Mouse (Mus musculus) spleen, adult 2 months (tissue): ENCODE measurements around the gene Car5a. TPM values are rescaled to one million over a fixed set of nuclear protein-coding genes. Genes with fewer than 3 reads are reported as not detected.
A peak's percentile ranks its signal among the peaks of the same experiment; 100 is the strongest.

Source experiments
- DNase-seq, 2 experiments: peaks; one replicate each; pipeline versions ENCODE4 v3.0.0 to v3.0.0-alpha.2; 2012 to 2021; ENCODE audit warnings: low spot score in 2 of 2, low read depth in 1 of 2
- H3K27ac ChIP-seq: fragments of 200-500 bp; 2 replicates; pipeline ENCODE4 v1.5.1; 2012; ENCODE audit warnings: low read length, inconsistent platforms; ENCODE audit not compliant: insufficient read depth
- H3K27me3 ChIP-seq: fragments of 200-500 bp; 2 replicates; pipeline ENCODE4 v1.6.1; 2012; ENCODE audit warnings: mild to moderate bottlenecking, moderate library complexity, low read length, inconsistent platforms; ENCODE audit not compliant: control insufficient read depth, insufficient read depth
- H3K36me3 ChIP-seq: fragments of 200-500 bp; 2 replicates; pipeline ENCODE4 v1.6.1; 2012; ENCODE audit warnings: mild to moderate bottlenecking, low read length, inconsistent platforms; ENCODE audit not compliant: control insufficient read depth, insufficient read depth
- H3K4me1 ChIP-seq: fragments of 200-500 bp; 2 replicates; pipeline ENCODE4 v1.6.1; 2011; ENCODE audit warnings: inconsistent platforms; ENCODE audit not compliant: control insufficient read depth, insufficient read depth, insufficient read length
- H3K4me3 ChIP-seq: fragments of 200-500 bp; 2 replicates; pipeline ENCODE4 v1.5.1; 2011; ENCODE audit warnings: mild to moderate bottlenecking, inconsistent platforms; ENCODE audit not compliant: insufficient read depth, insufficient read length; ENCODE audit errors: extremely low read depth
- CTCF ChIP-seq: fragments of 200-500 bp; IDR thresholded peaks from 2 replicates; pipeline ENCODE4 v1.5.1; 2011; ENCODE audit warnings: mild to moderate bottlenecking, inconsistent platforms; ENCODE audit not compliant: insufficient read depth, insufficient read length, insufficient replicate concordance; ENCODE audit errors: extremely low read depth
- POLR2A ChIP-seq: fragments of 200-500 bp; IDR thresholded peaks from 2 replicates; pipeline ENCODE4 v1.6.1; 2011; ENCODE audit warnings: low read depth, low read length, inconsistent platforms
- WGBS: fragments of 180-500 bp; shearing (Covaris S2); methylation state at CpG from one replicate; pipeline ENCODE4 v1.1.7; 2018; 5-methylcytosine and 5-hydroxymethylcytosine counted together
- polyA plus RNA-seq: library from polyadenylated mRNA; depleted of rRNA; stranded (reverse); fragments of >200 nt; gene quantifications from 2 replicates; pipeline ENCODE4 v1.2.3, GENCODE M21; 2012

Car5a gene
- polyA plus RNA-seq, 1 experiment = 0.08 TPM

DNA sequence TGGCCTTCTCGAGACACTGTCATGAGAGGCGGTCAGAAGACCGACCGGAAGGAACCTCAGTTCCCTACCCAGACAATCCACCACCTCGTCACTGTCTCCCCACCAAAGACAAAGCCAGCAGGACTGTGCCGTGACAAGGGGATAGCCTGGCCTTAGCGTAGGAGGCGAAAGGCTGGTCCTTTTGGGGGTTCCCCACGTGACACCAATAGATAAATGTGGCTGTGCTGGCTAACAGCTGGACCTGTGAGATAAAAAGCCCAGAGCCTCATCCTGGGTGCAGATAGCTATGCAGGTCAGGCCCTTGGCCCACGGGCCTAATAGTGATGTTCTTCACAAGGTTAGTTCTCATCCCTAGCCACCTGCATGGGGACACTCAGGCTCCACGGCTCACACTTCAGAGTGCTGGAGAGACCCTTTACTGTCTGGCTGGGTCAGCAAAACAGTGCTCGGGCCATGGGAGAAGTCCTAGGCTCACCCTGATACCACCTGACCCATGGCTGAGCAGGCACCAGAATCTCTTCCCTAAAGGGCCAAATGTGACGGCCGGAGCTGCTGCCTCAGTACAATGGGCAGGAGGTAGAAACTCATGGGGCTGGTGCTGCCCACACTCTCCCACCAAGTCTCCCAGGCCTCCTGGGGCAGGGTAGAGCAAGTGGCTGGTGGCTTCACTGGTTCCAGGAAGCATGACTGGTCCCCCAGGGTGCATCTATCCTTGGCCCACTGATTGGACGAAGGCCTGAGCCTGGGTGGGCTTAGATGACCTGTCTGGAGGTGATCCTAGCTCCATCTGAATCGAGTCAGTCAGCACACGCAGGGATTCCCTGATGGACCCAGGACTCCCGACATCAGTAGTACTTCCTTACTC, 45.3 kb downstream of the Car5a start:
- H3K36me3 ChIP-seq = no peaks in the 10 kb centered on the region

DNA sequence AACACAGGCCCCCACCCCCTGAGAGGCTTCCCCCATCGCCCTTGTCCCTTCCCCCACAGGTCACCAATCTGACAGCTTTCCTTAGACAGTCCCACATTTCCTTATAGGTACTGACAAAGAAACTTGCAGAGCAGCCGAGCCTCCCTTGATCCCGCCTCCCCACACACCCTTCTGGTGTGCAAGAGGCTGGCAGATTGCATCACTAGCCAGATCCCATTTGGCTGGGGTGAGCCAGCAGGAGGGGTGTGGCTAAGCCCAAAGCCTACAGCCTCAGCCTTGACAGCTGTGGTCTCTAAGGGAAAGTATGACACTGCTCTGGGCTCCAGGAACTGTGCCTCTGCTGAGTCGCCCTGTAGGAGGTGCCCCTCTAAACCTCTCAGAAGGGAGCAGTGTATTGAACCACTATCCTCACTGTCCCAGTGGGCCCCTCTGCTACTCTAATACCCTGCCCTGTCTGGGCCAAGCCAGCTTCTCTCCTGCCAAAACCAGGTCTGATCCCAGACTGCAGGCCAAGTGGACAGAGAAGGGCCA, 46.2 kb downstream of the Car5a start:
- DNase-seq = no peak
- no peaks in the 10 kb centered on the region for H3K36me3 ChIP-seq
- no peak overlapping the region for H3K4me3 ChIP-seq
- no peaks in the 10 kb centered on the region for H3K4me1 ChIP-seq
- peak overlapping the region; percentile 69; the same call in 1 of the 2 replicates for H3K27ac ChIP-seq
- TF ChIP-seq CTCF (no peak), POLR2A (no peak)
- no peaks in the 10 kb centered on the region for H3K27me3 ChIP-seq
- WGBS = 45% methylated on average over 4 of the region's 4 CpGs

More for the DNA sequence above, 45.3 kb downstream of the Car5a start:
- no peak for DNase-seq
- Histone ChIP-seq H3K4me1 (no peaks in the 10 kb centered on the region), H3K27ac (peak overlapping the region; percentile 69; the same call in 1 of the 2 replicates), H3K27me3 (no peaks in the 10 kb centered on the region), H3K4me3 (no peak overlapping the region)
- TF ChIP-seq POLR2A = no peak
- no peak for TF ChIP-seq CTCF
- 83% methylated on average over 18 of the region's 18 CpGs for WGBS

DNA sequence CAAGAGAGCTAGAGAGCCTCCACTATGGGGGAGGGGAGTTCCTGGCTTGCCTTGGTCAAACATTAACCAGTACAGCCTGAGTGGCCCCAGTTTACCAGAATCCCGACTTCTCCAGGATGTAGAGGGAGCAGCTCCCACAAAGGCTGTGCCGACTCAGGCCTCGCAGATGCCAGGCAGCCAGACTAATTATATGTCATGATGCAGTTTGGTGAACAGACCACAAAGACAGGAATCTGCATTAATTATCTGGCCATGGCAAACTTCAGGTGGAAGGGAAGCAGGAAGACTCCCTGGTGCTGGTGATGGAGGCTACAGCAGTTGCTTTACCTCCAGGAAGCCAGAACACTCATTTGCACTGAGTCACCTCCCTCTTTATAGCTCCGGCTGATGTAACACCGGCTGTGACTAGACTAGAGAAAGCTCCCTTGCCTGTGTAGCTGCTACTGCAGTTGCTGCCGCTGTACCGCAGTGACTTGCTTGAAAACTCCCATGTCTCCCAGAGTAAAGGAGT, 46.8 kb downstream of the Car5a start:
- TF ChIP-seq CTCF (no peak), POLR2A (no peak)
- Histone ChIP-seq H3K27ac (no peak overlapping the region; the same call in 1 of the 2 replicates), H3K36me3 (0 out of 2 replicates have a peak, but pooled peaks cover 1% of the 10 kb centered on the region), H3K4me3 (no peak overlapping the region), H3K27me3 (no peaks in the 10 kb centered on the region), H3K4me1 (no peaks in the 10 kb centered on the region)
- no peak for DNase-seq
- 57% methylated on average over 7 of the region's 7 CpGs for WGBS

DNA sequence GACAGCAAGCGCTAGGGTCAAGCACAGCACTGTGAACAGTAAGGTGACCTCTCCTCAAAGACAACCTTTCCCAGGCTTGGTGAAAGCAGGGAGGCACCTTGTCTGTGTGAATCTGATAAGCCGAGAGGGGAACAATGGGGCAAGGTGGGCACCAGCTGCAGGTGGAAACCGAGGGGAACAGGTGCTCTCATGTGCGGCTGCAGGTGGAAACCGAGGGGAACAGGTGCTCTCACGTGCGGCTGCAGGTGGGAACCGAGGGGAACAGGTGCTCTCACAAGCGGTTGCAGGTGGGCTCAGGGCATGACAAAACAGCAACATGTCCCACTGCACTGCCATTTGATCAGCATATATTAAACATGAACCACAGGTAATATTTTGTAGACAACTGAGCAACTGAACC, 47.5 kb downstream of the Car5a start:
- no peaks in the 10 kb centered on the region for H3K4me1 ChIP-seq

DNA sequence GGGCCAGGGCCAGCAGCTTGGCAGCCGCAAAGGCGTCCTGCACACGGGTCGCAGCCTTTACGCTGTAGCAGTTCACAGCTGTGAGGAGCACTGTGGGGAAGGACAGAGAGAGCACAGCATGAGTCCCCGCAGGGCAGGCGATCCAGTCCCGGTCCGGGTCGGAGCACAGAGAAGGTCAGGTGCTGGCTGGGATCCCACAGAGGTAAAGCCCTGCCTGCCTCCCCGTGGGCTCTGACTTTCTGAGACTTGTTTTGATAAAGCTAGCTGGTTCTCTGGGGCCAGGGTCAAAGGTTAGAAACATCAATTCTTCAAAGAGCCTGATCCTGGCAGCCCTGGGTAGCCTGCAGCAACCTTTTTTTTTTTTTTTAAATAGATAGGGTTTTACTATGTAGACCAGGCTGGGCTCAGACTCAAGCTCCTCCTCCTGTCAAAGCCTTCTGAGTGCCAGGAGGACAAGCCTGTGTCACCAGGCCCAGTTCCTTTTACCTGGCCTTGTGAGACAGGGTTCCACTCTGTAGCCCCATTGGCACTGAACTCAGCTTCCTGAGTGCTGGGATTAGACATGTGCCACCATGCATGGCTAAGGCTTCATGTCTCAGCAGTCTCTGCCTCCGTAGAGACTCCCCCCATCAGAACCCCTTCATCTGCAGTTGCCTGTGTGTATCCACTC, 48.1 kb downstream of the Car5a start:
- WGBS = 97% methylated on average over 12 of the region's 12 CpGs
- no peak for DNase-seq
- no peaks in the 10 kb centered on the region for H3K27me3 ChIP-seq
- no peaks in the 10 kb centered on the region for H3K4me1 ChIP-seq
- no peak overlapping the region for H3K4me3 ChIP-seq
- H3K27ac ChIP-seq = no peak overlapping the region
- H3K36me3 ChIP-seq = peaks cover 1% of the 10 kb centered on the region; the same call in 1 of the 2 replicates
- TF ChIP-seq POLR2A = no peak
- TF ChIP-seq CTCF = no peak

More for the DNA sequence above, 47.5 kb downstream of the Car5a start:
- no peak for DNase-seq
- no peak for TF ChIP-seq POLR2A
- no peak for TF ChIP-seq CTCF
- H3K27ac ChIP-seq = no peak overlapping the region
- H3K27me3 ChIP-seq = no peaks in the 10 kb centered on the region
- 86% methylated on average over 9 of the region's 9 CpGs for WGBS
- no peak overlapping the region for H3K4me3 ChIP-seq
- H3K36me3 ChIP-seq = peaks cover 1% of the 10 kb centered on the region; the same call in 1 of the 2 replicates

DNA sequence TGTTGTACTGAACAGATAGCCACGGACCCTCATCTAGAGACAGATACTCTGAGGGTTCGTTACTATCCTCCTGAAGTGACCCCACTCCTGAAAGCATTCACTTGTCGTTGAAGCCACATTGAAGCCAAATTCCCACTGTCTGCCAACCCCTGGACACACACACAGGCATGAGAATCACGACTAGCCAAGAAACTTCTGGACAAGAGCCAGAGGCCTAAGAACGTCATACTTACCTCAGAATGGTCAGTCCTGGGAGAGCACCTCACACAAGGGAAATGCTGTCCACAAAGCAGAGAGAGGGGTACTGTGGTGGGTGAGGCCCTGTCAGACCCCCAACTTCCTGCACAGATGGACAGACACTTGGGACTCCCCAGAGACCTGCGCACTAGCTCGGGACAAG, 48.8 kb downstream of the Car5a start:
- 87% methylated on average over 7 of the region's 7 CpGs for WGBS
- H3K4me3 ChIP-seq = no peak overlapping the region
- no peaks in the 10 kb centered on the region for H3K27me3 ChIP-seq
- no peaks in the 10 kb centered on the region for H3K4me1 ChIP-seq
- peaks cover 1% of the 10 kb centered on the region; the same call in 1 of the 2 replicates for H3K36me3 ChIP-seq
- no peak for DNase-seq
- no peak for TF ChIP-seq POLR2A
- no peak for TF ChIP-seq CTCF
- no peak overlapping the region for H3K27ac ChIP-seq
